Mouse (Mus musculus) ES-Bruce4 (cell line): ENCODE measurements around the gene Cst3. TPM values are rescaled to one million over a fixed set of nuclear protein-coding genes. Genes with fewer than 3 reads are reported as not detected.

ENCODE experiments used
- H3K27ac ChIP-seq: 2 replicates; pipeline ENCODE4 v1.5.1; 2012; ENCODE audit warnings: low read length, inconsistent platforms; ENCODE audit not compliant: insufficient read depth
- H3K27me3 ChIP-seq: 2 replicates; pipeline ENCODE4 v1.6.1; 2012; ENCODE audit warnings: mild to moderate bottlenecking, low read length, inconsistent platforms; ENCODE audit not compliant: control insufficient read depth, poor library complexity, insufficient read depth, severe bottlenecking
- H3K36me3 ChIP-seq: 2 replicates; pipeline ENCODE4 v1.6.1; 2012; ENCODE audit warnings: inconsistent platforms, mild to moderate bottlenecking, low read length, moderate library complexity; ENCODE audit not compliant: control insufficient read depth, poor library complexity, insufficient read depth, severe bottlenecking
- H3K4me1 ChIP-seq: one replicate; pipeline ENCODE4 v1.8.1; 2011; ENCODE audit warnings: low read length; ENCODE audit not compliant: control insufficient read depth, insufficient read depth
- H3K4me3 ChIP-seq: 2 replicates; pipeline ENCODE4 v1.5.1; 2011; ENCODE audit warnings: low read depth, mild to moderate bottlenecking, low read length
- H3K9ac ChIP-seq: 2 replicates; pipeline ENCODE4 v1.6.1; 2012; ENCODE audit warnings: low read depth, mild to moderate bottlenecking, inconsistent platforms; ENCODE audit not compliant: poor library complexity, severe bottlenecking
- H3K9me3 ChIP-seq: replicated peaks from 2 replicates; pipeline ENCODE4 v1.6.1; 2012; ENCODE audit warnings: mild to moderate bottlenecking, low read length, inconsistent platforms; ENCODE audit not compliant: control insufficient read depth, poor library complexity, insufficient read depth, severe bottlenecking
- CTCF ChIP-seq: IDR thresholded peaks from one replicate; pipeline ENCODE4 v1.8.1; 2011; ENCODE audit warnings: low read depth, low read length
- EP300 ChIP-seq: IDR thresholded peaks from 2 replicates; pipeline ENCODE4 v1.6.1; 2011; ENCODE audit warnings: low read depth, low read length; ENCODE audit not compliant: insufficient read depth
- POLR2A ChIP-seq: IDR thresholded peaks from one replicate; pipeline ENCODE4 v1.8.1; 2011; ENCODE audit warnings: low read length; ENCODE audit not compliant: insufficient read depth
- polyA plus RNA-seq: library from polyadenylated mRNA; stranded (reverse); fragments of >200 nt; gene quantifications from 2 replicates; pipeline ENCODE4 v1.2.4, GENCODE M21; 2011; ENCODE audit warnings: low read depth; ENCODE audit not compliant: missing spikeins, insufficient read depth, insufficient read length

Cst3 gene
- 299 and 318 TPM in 2 replicates for polyA plus RNA-seq

DNA sequence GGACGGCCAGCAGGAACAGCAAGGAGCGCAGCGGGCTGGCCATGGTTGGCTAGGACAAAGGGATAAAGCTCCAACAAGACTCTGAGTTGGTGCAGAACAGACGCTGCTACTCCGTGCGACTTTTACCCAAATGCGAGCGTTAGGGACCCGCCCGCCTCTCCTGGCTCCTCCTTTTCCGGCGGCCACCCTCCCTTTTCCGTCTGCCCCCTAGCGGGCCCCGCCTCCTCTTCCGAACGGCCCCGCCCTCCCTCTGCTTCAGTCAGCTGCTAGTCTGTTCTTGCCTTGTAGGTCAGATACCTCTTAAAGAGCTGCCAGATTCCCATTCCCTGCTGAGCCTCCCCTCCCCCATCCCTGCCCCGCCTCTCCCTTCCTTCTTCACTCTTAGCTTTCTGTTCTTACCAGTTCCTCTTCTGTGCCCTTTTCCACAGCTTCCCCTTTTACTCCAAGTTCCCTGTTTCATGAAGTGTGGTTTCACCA, at the start of gene Cst3:
TSS of gene Cst3 (minus strand) at position 358 of the 477 bp plus-strand sequence.
- H3K4me1 ChIP-seq: peaks cover 4% of the 10 kb centered on the region
- H3K36me3 ChIP-seq: peaks cover 13% of the 10 kb centered on the region; the same call in 1 of the 2 replicates
- H3K4me3 ChIP-seq: peak within 1 kb of the TSS; percentile 96
- H3K27me3 ChIP-seq: no peaks in the 10 kb centered on the region
- peak within 1 kb of the TSS; percentile 64 for H3K9ac ChIP-seq
- peak within 1 kb of the TSS; percentile 92 for H3K27ac ChIP-seq
- H3K9me3 ChIP-seq: no peaks in the 10 kb centered on the region
- TF ChIP-seq EP300 (peak; percentile 85), CTCF (no peak), POLR2A (peak; percentile 80)

DNA sequence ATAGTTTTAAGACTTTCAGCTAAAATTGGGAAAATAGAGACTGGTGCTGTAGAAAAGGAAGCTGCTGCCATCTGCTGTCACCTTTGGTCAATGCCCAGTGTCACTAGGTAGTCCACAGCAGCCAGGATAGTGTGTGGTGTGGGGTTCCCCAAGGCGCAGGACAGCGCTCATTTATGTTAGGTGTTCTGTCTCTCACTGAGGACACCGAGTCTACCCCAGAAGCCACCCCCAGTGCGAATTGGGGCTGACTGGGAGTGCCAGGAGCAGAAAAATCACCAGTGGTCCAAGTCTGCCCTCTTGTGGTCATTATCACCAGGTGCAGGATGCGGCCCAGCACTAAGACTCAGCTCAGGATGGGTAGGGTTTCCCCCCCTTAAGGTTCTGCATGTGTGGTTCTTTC, 26.8 kb upstream of the Cst3 start:
- Histone ChIP-seq H3K4me3 (no peak overlapping the region), H3K9ac (no peak overlapping the region), H3K9me3 (no peaks in the 10 kb centered on the region), H3K4me1 (no peaks in the 10 kb centered on the region), H3K27me3 (no peaks in the 10 kb centered on the region), H3K36me3 (no peaks in the 10 kb centered on the region), H3K27ac (no peak overlapping the region)
- no peak for TF ChIP-seq EP300
- TF ChIP-seq POLR2A: no peak
- peak; percentile 72 for TF ChIP-seq CTCF

DNA sequence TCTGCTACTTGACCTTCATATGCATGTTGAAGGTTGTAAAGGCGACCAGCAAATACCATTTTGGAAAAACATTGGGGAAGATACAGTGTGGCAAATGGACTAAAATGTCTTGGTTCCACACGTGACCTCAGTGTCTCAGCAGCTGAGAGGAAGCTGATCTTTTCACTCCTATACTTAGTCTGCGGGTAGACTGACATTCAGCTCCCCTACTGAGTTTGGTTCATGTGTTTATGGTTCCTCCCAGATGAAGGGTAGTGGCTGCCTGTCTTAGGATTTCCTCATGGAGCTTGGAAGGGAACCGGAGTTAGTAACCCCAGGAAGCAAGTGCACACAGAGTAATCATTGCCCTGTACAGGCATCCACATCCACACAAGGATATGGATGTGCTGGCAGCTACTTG, 24.8 kb upstream of the Cst3 start:
- H3K4me1 ChIP-seq: no peaks in the 10 kb centered on the region
- no peak overlapping the region for H3K27ac ChIP-seq
- H3K9ac ChIP-seq: no peak overlapping the region
- H3K9me3 ChIP-seq: no peaks in the 10 kb centered on the region
- no peak overlapping the region for H3K4me3 ChIP-seq
- no peaks in the 10 kb centered on the region for H3K36me3 ChIP-seq
- no peak for TF ChIP-seq EP300
- TF ChIP-seq CTCF: no peak
- no peak for TF ChIP-seq POLR2A
- no peaks in the 10 kb centered on the region for H3K27me3 ChIP-seq

DNA sequence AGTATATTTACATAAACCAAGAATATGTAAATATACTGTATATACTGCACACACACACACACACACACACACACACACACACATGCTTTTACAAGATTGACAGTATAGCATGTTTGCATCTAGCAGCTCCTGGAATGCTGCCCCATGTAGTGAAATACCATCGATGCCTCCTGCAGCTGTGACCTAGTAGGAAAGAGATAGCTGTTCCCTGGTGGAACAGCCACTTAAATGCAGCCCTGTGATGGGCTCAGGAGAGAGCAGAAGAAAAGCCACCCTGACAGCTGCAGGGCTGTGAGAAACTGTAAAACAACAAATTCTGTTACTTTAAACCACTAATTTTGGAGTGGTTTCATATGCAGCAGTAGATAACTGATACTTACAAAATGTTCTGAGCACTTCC, 20.7 kb upstream of the Cst3 start:
- no peak overlapping the region for H3K9ac ChIP-seq
- H3K9me3 ChIP-seq: no peaks in the 10 kb centered on the region
- no peaks in the 10 kb centered on the region for H3K36me3 ChIP-seq
- no peaks in the 10 kb centered on the region for H3K4me1 ChIP-seq
- no peaks in the 10 kb centered on the region for H3K27me3 ChIP-seq
- TF ChIP-seq EP300: no peak
- no peak for TF ChIP-seq POLR2A
- TF ChIP-seq CTCF: no peak
- no peak overlapping the region for H3K4me3 ChIP-seq
- no peak overlapping the region for H3K27ac ChIP-seq

DNA sequence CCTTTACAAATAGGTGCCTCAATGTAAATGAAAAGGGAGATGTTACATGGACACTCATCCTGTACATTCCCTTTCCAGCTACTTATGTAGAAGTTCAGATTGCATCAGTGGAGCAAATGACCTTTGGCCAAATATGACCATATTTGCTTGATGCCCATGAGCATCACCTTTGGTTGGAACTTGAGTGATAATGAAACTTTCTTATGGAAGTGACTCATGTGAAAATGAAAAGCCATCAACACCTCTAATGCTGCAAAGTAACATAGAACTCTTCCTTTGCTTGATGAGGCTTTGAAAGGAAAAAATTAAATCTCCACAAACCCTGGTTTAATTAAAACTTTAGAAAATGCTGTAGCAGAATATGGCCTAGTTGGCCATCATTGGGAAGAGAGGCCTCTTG, 17.6 kb upstream of the Cst3 start:
- no peaks in the 10 kb centered on the region for H3K27me3 ChIP-seq
- H3K36me3 ChIP-seq: no peaks in the 10 kb centered on the region
- H3K9me3 ChIP-seq: no peaks in the 10 kb centered on the region
- H3K4me1 ChIP-seq: no peaks in the 10 kb centered on the region
- H3K9ac ChIP-seq: no peak overlapping the region
- TF ChIP-seq POLR2A (no peak), EP300 (no peak), CTCF (no peak)
- H3K4me3 ChIP-seq: no peak overlapping the region
- H3K27ac ChIP-seq: no peak overlapping the region

DNA sequence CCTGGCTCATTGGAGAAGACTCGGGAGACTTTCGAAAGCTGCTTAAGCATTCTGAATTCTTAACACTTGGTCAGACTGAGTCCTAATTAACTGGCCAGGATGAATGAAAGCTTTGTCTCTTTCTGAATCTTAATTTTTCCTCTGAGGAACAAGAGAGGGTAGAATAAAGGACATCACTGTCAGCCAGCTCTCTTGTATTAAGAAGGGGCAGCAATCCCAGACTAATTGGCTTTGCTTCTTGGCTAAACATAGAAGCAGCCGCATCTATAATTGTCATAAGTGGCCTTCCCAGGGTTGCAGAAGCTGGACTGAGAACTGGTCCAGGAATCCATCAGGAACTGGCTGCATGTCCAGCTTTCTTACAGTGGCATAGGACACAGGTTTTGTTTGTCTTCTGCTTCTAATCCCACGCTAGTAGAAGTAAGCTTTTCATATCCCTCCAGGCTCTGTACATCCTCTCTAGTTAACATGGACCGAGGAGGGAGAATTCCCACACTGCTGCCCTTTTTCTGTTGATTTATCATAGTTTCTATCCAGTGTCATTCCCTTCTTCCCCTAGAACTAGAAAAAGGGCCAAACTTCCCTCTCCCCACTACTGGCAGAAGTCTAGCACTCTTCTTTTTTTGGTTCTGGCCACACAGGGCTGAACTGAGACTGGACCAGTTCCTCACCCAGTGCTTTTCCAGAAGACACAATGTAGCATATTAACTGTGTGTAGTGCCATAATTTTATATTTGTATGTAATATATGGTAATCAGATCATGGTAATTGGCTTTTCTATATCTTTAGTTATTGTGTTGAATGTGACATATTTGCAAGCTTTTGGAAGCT, 14.7 kb upstream of the Cst3 start:
- Histone ChIP-seq H3K9me3 (no peaks in the 10 kb centered on the region), H3K36me3 (no peaks in the 10 kb centered on the region), H3K27me3 (no peaks in the 10 kb centered on the region), H3K9ac (no peak overlapping the region), H3K4me1 (no peaks in the 10 kb centered on the region), H3K4me3 (no peak overlapping the region), H3K27ac (no peak overlapping the region)
- TF ChIP-seq EP300 (no peak), CTCF (no peak), POLR2A (no peak)
